16 mouse cellular contexts compared by ENCODE assay signal in the genomic region with DNA sequence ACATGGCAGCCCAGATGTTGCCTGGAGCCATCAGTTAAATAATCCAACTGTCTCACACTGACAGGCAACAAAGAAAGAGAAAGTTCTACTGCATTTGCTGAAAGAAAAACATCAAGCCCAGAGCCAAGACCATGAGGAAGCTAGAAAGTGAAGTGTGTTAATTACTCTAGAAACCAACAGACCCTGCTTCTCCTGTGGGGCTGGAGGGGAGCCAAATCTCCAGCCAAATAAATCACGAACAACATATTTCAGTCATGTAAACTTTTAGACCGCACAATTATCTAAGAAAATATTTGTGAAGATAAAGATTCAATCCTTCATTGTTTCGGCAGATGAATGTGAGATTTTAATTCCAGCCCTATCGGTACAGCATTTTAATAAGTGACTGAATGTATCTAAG.
DNase-seq lines count a peak whose midpoint lies in the region; ATAC-seq and TF ChIP-seq lines count a peak whose summit lies in the region.
"Had no signal": no experiment of that assay in that cellular context is flagged by ENCODE, and none has a peak within 500 bp of the region (broad histone marks: within the 10 kb centered on the region; RNA-seq: fewer than 3 reads in every experiment).

No protein-coding gene starts in this region.

- ATAC-seq in forebrain, embryonic 16.5 days, result 0 out of 2 replicates have a peak, but pooled peaks have one; percentile 28
- ATAC-seq in forebrain, embryonic 11.5 days (replicated peaks; ENCODE audit: low FRiP score), result no peak
- ATAC-seq in kidney, postnatal 0 days (replicated peaks; ENCODE audit: low FRiP score, low read depth), result no peak
- peak; percentile 41 for ATAC-seq in Patski
- ATAC-seq in limb, embryonic 12.5 days (ENCODE audit: insufficient number of reproducible peaks, insufficient read depth, low FRiP score, low TSS enrichment, low read depth), result 0 out of 2 replicates have a peak, but pooled peaks have one; percentile 6
- ATAC-seq: inflammation-experienced regulatory T-cells, adult 6 months; lung, postnatal 0 days had no signal

- H3K27me3 ChIP-seq in forebrain, embryonic 16.5 days (replicated peaks; ENCODE audit: control insufficient read depth, insufficient read depth, low read length), result no peaks in the 10 kb centered on the region
- H3K27me3 ChIP-seq in forebrain, embryonic 11.5 days (ENCODE audit: control insufficient read depth, insufficient read depth, low read length), result no peaks in the 10 kb centered on the region
- no peaks in the 10 kb centered on the region for H3K27me3 ChIP-seq in kidney, postnatal 0 days (ENCODE audit: insufficient read depth, low read length)
- H3K27me3 ChIP-seq in Patski, result peaks cover 21% of the 10 kb centered on the region
- H3K27me3 ChIP-seq in limb, embryonic 12.5 days, result no peaks in the 10 kb centered on the region

- POLR2A ChIA-PET in Patski (lab: Charles Lee), result no interaction called here

- CTCF ChIA-PET in Patski (lab: Charles Lee), result interaction anchor here (1.2 kb wide), 1 partner anchor 20 kb away, joined by 4 read pairs; no protein-coding TSS in a partner anchor

- H3K36me3 ChIP-seq in forebrain, embryonic 16.5 days (ENCODE audit: control insufficient read depth, insufficient read depth), result no peaks in the 10 kb centered on the region
- H3K36me3 ChIP-seq in forebrain, embryonic 11.5 days (ENCODE audit: control insufficient read depth, insufficient read depth, low read length), result no peaks in the 10 kb centered on the region
- H3K36me3 ChIP-seq in kidney, postnatal 0 days (ENCODE audit: insufficient read depth, low read length), result no peaks in the 10 kb centered on the region
- H3K36me3 ChIP-seq in limb, embryonic 12.5 days, result no peaks in the 10 kb centered on the region
- H3K36me3 ChIP-seq: G1E; midbrain, embryonic 10.5 days had no signal

- in situ Hi-C loops in Patski (cut with MboI; ENCODE audit: low pct_unique_long_range_greater_than_20kb), result no loop called here

- H3K27ac ChIP-seq in forebrain, embryonic 16.5 days (ENCODE audit: low read length), result no peak overlapping the region
- no peak overlapping the region for H3K27ac ChIP-seq in forebrain, embryonic 11.5 days (ENCODE audit: low read depth, low read length)
- no peak overlapping the region for H3K27ac ChIP-seq in kidney, postnatal 0 days
- peak overlapping the region; percentile 67; the same call in 1 of the 2 replicates for H3K27ac ChIP-seq in limb, embryonic 12.5 days
- H3K27ac ChIP-seq: midbrain, embryonic 10.5 days had no signal

- WGBS in forebrain, embryonic 16.5 days, result 52% methylated on average over 4 of the region's 4 CpGs
- WGBS in forebrain, embryonic 11.5 days, result 85% methylated on average over 4 of the region's 4 CpGs
- WGBS in kidney, postnatal 0 days, result 55% methylated on average over 4 of the region's 4 CpGs
- WGBS in limb, embryonic 12.5 days, result 45% methylated on average over 4 of the region's 4 CpGs

- no peaks in the 10 kb centered on the region for H3K9me3 ChIP-seq in forebrain, embryonic 16.5 days (ENCODE audit: control insufficient read depth, low read length)
- H3K9me3 ChIP-seq in forebrain, embryonic 11.5 days (ENCODE audit: control insufficient read depth, low read length), result no peaks in the 10 kb centered on the region
- H3K9me3 ChIP-seq in kidney, postnatal 0 days (replicated peaks; ENCODE audit: low read length), result no peaks in the 10 kb centered on the region
- H3K9me3 ChIP-seq in limb, embryonic 12.5 days, result no peaks in the 10 kb centered on the region
- H3K9me3 ChIP-seq: G1E; midbrain, embryonic 10.5 days had no signal

- no peak overlapping the region for H3K4me3 ChIP-seq in forebrain, embryonic 16.5 days (replicated peaks; ENCODE audit: low read length)
- no peak overlapping the region for H3K4me3 ChIP-seq in forebrain, embryonic 11.5 days (ENCODE audit: low read depth, low read length)
- no peak overlapping the region for H3K4me3 ChIP-seq in kidney, postnatal 0 days (replicated peaks; ENCODE audit: low read depth, low read length)
- H3K4me3 ChIP-seq in limb, embryonic 12.5 days (replicated peaks), result no peak overlapping the region
- H3K4me3 ChIP-seq: midbrain, embryonic 10.5 days had no signal

- TF ChIP-seq CTCF in kidney, postnatal 0 days (IDR thresholded peaks at IDR 0.05; ENCODE audit: low read depth), result no peak
- TF ChIP-seq CTCF in Patski (IDR thresholded peaks at IDR 0.05), result no peak

- H3K4me2 ChIP-seq in forebrain, embryonic 16.5 days (ENCODE audit: low read length), result no peak overlapping the region
- no peak overlapping the region for H3K4me2 ChIP-seq in forebrain, embryonic 11.5 days (ENCODE audit: low read depth, low read length, severe bottlenecking)
- H3K4me2 ChIP-seq in kidney, postnatal 0 days (ENCODE audit: low read length), result 0 out of 2 replicates have a peak overlapping the region, but pooled peaks have one; percentile 18
- H3K4me2 ChIP-seq in limb, embryonic 12.5 days, result peak overlapping the region; percentile 13; the same call in 1 of the 2 replicates
- H3K4me2 ChIP-seq: liver, embryonic 11.5 days had no signal

- peaks cover 9% of the 10 kb centered on the region; the same call in 1 of the 2 replicates for H3K4me1 ChIP-seq in forebrain, embryonic 16.5 days (replicated peaks; ENCODE audit: control insufficient read depth, insufficient read depth, low read length)
- H3K4me1 ChIP-seq in forebrain, embryonic 11.5 days (replicated peaks; ENCODE audit: control insufficient read depth, insufficient read depth, low read length), result no peaks in the 10 kb centered on the region
- no peaks in the 10 kb centered on the region for H3K4me1 ChIP-seq in kidney, postnatal 0 days (replicated peaks; ENCODE audit: insufficient read depth, low read length)
- peaks cover 32% of the 10 kb centered on the region for H3K4me1 ChIP-seq in limb, embryonic 12.5 days (replicated peaks)
- H3K4me1 ChIP-seq: midbrain, embryonic 10.5 days had no signal

- no peak for DNase-seq in forebrain, embryonic 11.5 days (ENCODE audit: low spot score)
- DNase-seq in kidney, postnatal 0 days (ENCODE audit: low spot score), result peak; percentile 42
- DNase-seq in kidney, postnatal 36 days, result no peak
- DNase-seq in Patski (ENCODE audit: low read depth, low spot score), result peak; percentile 91
- no peak for DNase-seq in urinary bladder, postnatal 36 days (ENCODE audit: low spot score in 2 of 2)
- DNase-seq in layer of hippocampus, adult 18-20 months (ENCODE audit: low spot score in 2 of 2), result no peak
- DNase-seq: cerebellum, adult 2 months; heart, postnatal 14 days; thymus, adult 18-20 months had no signal

- no peak overlapping the region for H3K9ac ChIP-seq in forebrain, embryonic 16.5 days (replicated peaks; ENCODE audit: low read depth, low read length)
- no peak overlapping the region for H3K9ac ChIP-seq in forebrain, embryonic 11.5 days (ENCODE audit: low read length)
- H3K9ac ChIP-seq in kidney, postnatal 0 days (ENCODE audit: low read depth, low read length), result no peak overlapping the region
- H3K9ac ChIP-seq in limb, embryonic 12.5 days (replicated peaks), result no peak overlapping the region

Comparison
In these comparisons a context has a peak if more than half of its experiments do, and no peak if none do; other contexts are left out.
1. ATAC-seq: peak in forebrain, embryonic 16.5 days (single experiment), Patski (single experiment) and limb, embryonic 12.5 days (single experiment); none in forebrain, embryonic 11.5 days (single experiment) and kidney, postnatal 0 days (single experiment).
2. DNase-seq: peak in kidney, postnatal 0 days (single experiment) and Patski (single experiment); none in forebrain, embryonic 11.5 days (single experiment), kidney, postnatal 36 days (0 of 2), urinary bladder, postnatal 36 days (0 of 2) and layer of hippocampus, adult 18-20 months (0 of 2).
3. H3K4me2 ChIP-seq: peak in kidney, postnatal 0 days (single experiment) and limb, embryonic 12.5 days (single experiment); none in forebrain, embryonic 16.5 days (single experiment) and forebrain, embryonic 11.5 days (single experiment).